In the genomic region with DNA sequence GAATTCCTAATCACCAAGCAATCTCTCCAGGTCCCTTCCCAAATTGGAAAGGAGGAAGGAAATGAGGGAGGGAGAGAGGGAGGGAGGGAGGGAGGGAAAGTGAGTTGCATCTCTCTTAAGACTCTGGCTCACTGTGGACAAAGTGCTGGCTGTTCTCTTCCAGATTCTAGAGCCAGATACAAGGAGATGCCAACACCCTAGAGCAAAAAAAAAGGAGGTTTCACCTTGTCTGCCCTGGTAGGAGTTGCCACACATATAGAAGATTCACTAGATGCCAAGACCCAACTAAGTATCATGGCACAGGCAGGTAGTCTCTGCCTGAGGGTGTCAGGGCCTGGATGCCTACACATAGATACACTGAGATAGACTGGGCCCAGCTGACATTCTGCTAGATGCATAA, we compare ENCODE assay signal across 25 mouse cellular contexts.
"Had no signal": no experiment of that assay in that cellular context is flagged by ENCODE, and none has a peak within 500 bp of the region (broad histone marks: within the 10 kb centered on the region; RNA-seq: fewer than 3 reads in every experiment).

No protein-coding gene starts in this region.

- H3K36me3 ChIP-seq: hindbrain, embryonic 13.5 days; hindbrain, embryonic 15.5 days; kidney, embryonic 15.5 days; limb, embryonic 13.5 days; limb, embryonic 15.5 days; liver, embryonic 12.5 days had no signal

- H3K27me3 ChIP-seq: hindbrain, embryonic 13.5 days; hindbrain, embryonic 15.5 days; kidney, embryonic 15.5 days; limb, embryonic 13.5 days; limb, embryonic 15.5 days; liver, embryonic 12.5 days had no signal

- DNase-seq: gastrocnemius, postnatal 10 days; gastrocnemius, postnatal 25 days; heart, adult 11 months; heart, adult 2 months; heart, postnatal 10 days; heart, postnatal 36 days; kidney, adult 11 months; kidney, adult 2 months; kidney, adult 9 months; kidney, postnatal 14 days; kidney, postnatal 36 days; layer of hippocampus, adult 9-11 months; layer of hippocampus, postnatal 36 days; left cerebral cortex, postnatal 4 days had no signal

- ATAC-seq: hindbrain, postnatal 0 days; intestine, embryonic 16.5 days; liver, embryonic 12.5 days had no signal

- H3K9me3 ChIP-seq: hindbrain, embryonic 13.5 days; hindbrain, embryonic 15.5 days; limb, embryonic 13.5 days; limb, embryonic 15.5 days had no signal

- H3K4me3 ChIP-seq: heart, adult 2 months; hindbrain, embryonic 13.5 days; hindbrain, embryonic 15.5 days; kidney, embryonic 15.5 days; limb, embryonic 13.5 days; limb, embryonic 15.5 days; liver, embryonic 12.5 days had no signal

- H3K4me2 ChIP-seq: heart, embryonic 11.5 days; hindbrain, embryonic 13.5 days; hindbrain, embryonic 15.5 days; kidney, embryonic 15.5 days; limb, embryonic 13.5 days; limb, embryonic 15.5 days; liver, embryonic 12.5 days had no signal

- H3K27ac ChIP-seq: heart, adult 2 months; hindbrain, embryonic 13.5 days; hindbrain, embryonic 15.5 days; hindbrain, postnatal 0 days; kidney, postnatal 0 days; limb, embryonic 13.5 days; limb, embryonic 15.5 days; liver, embryonic 12.5 days; liver, embryonic 14.5 days had no signal

- H3K9ac ChIP-seq: hindbrain, embryonic 13.5 days; hindbrain, embryonic 15.5 days; kidney, embryonic 15.5 days; limb, embryonic 13.5 days; limb, embryonic 15.5 days; liver, embryonic 12.5 days; liver, embryonic 14.5 days had no signal
